Mouse (Mus musculus) kidney, adult 2 months (tissue): ENCODE results near the gene Olfr201. TPM values are rescaled to one million over a fixed set of nuclear protein-coding genes. Genes with fewer than 3 reads are reported as not detected.
"Not testable (repeated sequence)": the region's sequence is repeated elsewhere in the genome, so short reads cannot be mapped to it uniquely, and the experiment has no call there.

Source experiments
- DNase-seq: peaks from one replicate; pipeline ENCODE4 v3.0.0; 2021
- H3K27ac ChIP-seq: fragments of 200-500 bp; 2 replicates; pipeline ENCODE4 v1.5.1; 2012; ENCODE audit warnings: low read depth, low read length, control low read depth, inconsistent platforms; ENCODE audit not compliant: insufficient read depth
- H3K27me3 ChIP-seq: fragments of 200-500 bp; replicated peaks from 2 replicates; pipeline ENCODE4 v1.6.1; 2012; ENCODE audit warnings: mild to moderate bottlenecking, moderate library complexity, low read length, inconsistent platforms; ENCODE audit not compliant: control insufficient read depth, insufficient read depth
- H3K36me3 ChIP-seq: fragments of 200-500 bp; 2 replicates; pipeline ENCODE4 v1.6.1; 2012; ENCODE audit warnings: mild to moderate bottlenecking, moderate library complexity, low read length, inconsistent platforms; ENCODE audit not compliant: control insufficient read depth, insufficient read depth
- H3K4me1 ChIP-seq: fragments of 200-500 bp; 2 replicates; pipeline ENCODE4 v1.6.1; 2011; ENCODE audit warnings: low read length; ENCODE audit not compliant: control insufficient read depth, insufficient read depth
- H3K4me3 ChIP-seq: fragments of 200-500 bp; 2 replicates; pipeline ENCODE4 v1.5.1; 2011; ENCODE audit warnings: mild to moderate bottlenecking, low read depth, low read length, control low read depth; ENCODE audit not compliant: insufficient read depth
- CTCF ChIP-seq: fragments of 200-500 bp; conservative IDR thresholded peaks from 2 replicates; pipeline ENCODE4 v1.5.1; 2011; ENCODE audit warnings: low read depth, mild to moderate bottlenecking, control low read depth, low read length, moderate library complexity, mixed read lengths; ENCODE audit not compliant: insufficient read depth, insufficient read length
- POLR2A ChIP-seq: fragments of 200-500 bp; IDR thresholded peaks from one replicate; pipeline ENCODE4 v1.6.1; 2011; ENCODE audit warnings: low read depth, low read length, control low read depth
- WGBS: fragments of 180-500 bp; shearing (Covaris S2); methylation state at CpG from one replicate; pipeline ENCODE4 v1.1.7; 2018; 5-methylcytosine and 5-hydroxymethylcytosine counted together
- polyA plus RNA-seq: library from polyadenylated mRNA; depleted of rRNA; stranded (reverse); fragments of >200 nt; gene quantifications from 2 replicates; pipeline ENCODE4 v1.2.3, GENCODE M21; 2012; rRNA removed

Olfr201 gene
- polyA plus RNA-seq, 1 experiment, result not detected

- Histone ChIP-seq H3K4me1 (no peaks in the 10 kb centered on the region), H3K27ac (no peak overlapping the region), H3K27me3 (no peaks in the 10 kb centered on the region), H3K4me3 (no peak overlapping the region), H3K36me3 (no peaks in the 10 kb centered on the region)
- DNase-seq, result no peak
- TF ChIP-seq CTCF (no peak), POLR2A (no peak)
- 83% methylated on average over 17 of the region's 17 CpGs for WGBS
Measured at GRCm38 (mm10) chr16:59249684-59250083, 22.7 kb downstream of the Olfr201 start.

- H3K27ac ChIP-seq, H3K4me1 ChIP-seq, H3K36me3 ChIP-seq, H3K27me3 ChIP-seq, H3K4me3 ChIP-seq, DNase-seq: not testable (repeated sequence)
- 84% methylated on average over 1 of the region's 1 CpGs for WGBS
Measured at GRCm38 (mm10) chr16:59219667-59220066, 52.8 kb downstream of the Olfr201 start, which contains the start of gene Olfr199. Gene Olfr199, minus strand, starts transcription at chr16:59219767.

GRCm38 (mm10) chr16:59217861-59218260 is 54.6 kb downstream of the Olfr201 start:
- H3K4me1 ChIP-seq, H3K36me3 ChIP-seq, H3K27me3 ChIP-seq, H3K27ac ChIP-seq, H3K4me3 ChIP-seq, DNase-seq: not testable (repeated sequence)
- 70% methylated on average over 3 of the region's 3 CpGs for WGBS

Other genes starting within 250 kb of the Olfr201 start
- gene Olfr186, start 242.3 kb downstream of the Olfr201 start, polyA plus RNA-seq, result not detected in 2 replicates
- gene Olfr187, start 232.9 kb downstream of the Olfr201 start, polyA plus RNA-seq, result not detected in 2 replicates
- not detected in 2 replicates for gene Olfr190, start 194.6 kb downstream of the Olfr201 start, polyA plus RNA-seq
- not detected in 2 replicates for gene Olfr191, start 182.8 kb downstream of the Olfr201 start, polyA plus RNA-seq
- gene Olfr193, start 160.8 kb downstream of the Olfr201 start, polyA plus RNA-seq, result not detected in 2 replicates
- gene Olfr194, start 151.6 kb downstream of the Olfr201 start, polyA plus RNA-seq, result not detected in 2 replicates
- gene Olfr195, start 125.6 kb downstream of the Olfr201 start, polyA plus RNA-seq, result 0.10 TPM in 1 of 2 replicates, not detected in the other
- gene Olfr196, start 102.2 kb downstream of the Olfr201 start, polyA plus RNA-seq, result not detected in 2 replicates
- not detected in 2 replicates for gene Olfr198, start 69.1 kb downstream of the Olfr201 start, polyA plus RNA-seq
- gene Olfr199, start 52.9 kb downstream of the Olfr201 start, polyA plus RNA-seq, result not detected in 2 replicates
- gene Olfr202, start 14.2 kb upstream of the Olfr201 start, polyA plus RNA-seq, result not detected in 2 replicates
- gene Olfr203, start 26.2 kb upstream of the Olfr201 start, polyA plus RNA-seq, result not detected in 2 replicates
- not detected in 2 replicates for gene Olfr204, start 45.6 kb upstream of the Olfr201 start, polyA plus RNA-seq
- gene Olfr205, start 58.5 kb upstream of the Olfr201 start, polyA plus RNA-seq, result not detected in 2 replicates
- gene Olfr206, start 76.6 kb upstream of the Olfr201 start, polyA plus RNA-seq, result not detected in 2 replicates
- not detected in 2 replicates for gene Olfr209, start 91.4 kb upstream of the Olfr201 start, polyA plus RNA-seq
- not detected in 2 replicates for gene Gabrr3, start 134.7 kb upstream of the Olfr201 start, polyA plus RNA-seq
- gene Riox2, start 199.1 kb upstream of the Olfr201 start, polyA plus RNA-seq, result 7.4 and 9.3 TPM in 2 replicates